ENCODE assay signal across 43 mouse cellular contexts in the genomic region with DNA sequence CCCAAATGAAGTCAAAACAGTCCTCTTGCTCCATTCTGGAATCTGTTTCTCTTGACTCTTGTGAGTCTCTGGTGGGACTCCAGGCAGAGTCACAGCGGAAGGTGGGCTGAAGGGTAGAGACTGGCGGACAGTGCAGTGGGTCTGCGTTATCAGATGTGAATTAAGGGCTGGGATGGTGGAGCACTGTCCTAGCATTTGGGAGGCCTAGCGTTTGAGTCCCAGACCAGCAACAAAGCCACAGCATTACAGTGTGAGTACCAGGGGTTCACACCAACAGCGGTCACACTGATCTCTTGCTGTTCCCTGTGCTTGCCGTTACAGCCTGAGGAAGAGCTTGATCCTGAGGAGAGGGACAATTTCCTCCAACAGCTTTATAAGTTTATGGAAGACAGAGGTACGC. TPM values are rescaled to one million over a fixed set of nuclear protein-coding genes. Genes with fewer than 3 reads are reported as not detected.
"Had no signal": no experiment of that assay in that cellular context is flagged by ENCODE, and none has a peak within 500 bp of the region (broad histone marks: within the 10 kb centered on the region; RNA-seq: fewer than 3 reads in every experiment).

No protein-coding gene starts in this region.

- H3K9ac ChIP-seq: limb, embryonic 12.5 days; limb, embryonic 13.5 days; limb, embryonic 15.5 days; liver, embryonic 12.5 days; liver, embryonic 13.5 days; liver, embryonic 14.5 days; liver, embryonic 15.5 days; liver, postnatal 0 days; lung, embryonic 14.5 days; lung, embryonic 15.5 days; midbrain, embryonic 12.5 days; midbrain, embryonic 13.5 days; midbrain, embryonic 15.5 days; neural tube, embryonic 12.5 days had no signal

- H3K27me3 ChIP-seq: limb, embryonic 12.5 days; limb, embryonic 13.5 days; limb, embryonic 15.5 days; liver, embryonic 12.5 days; liver, embryonic 13.5 days; liver, embryonic 15.5 days; lung, embryonic 15.5 days; megakaryocyte, embryonic 14.5 days; midbrain, embryonic 12.5 days; midbrain, embryonic 13.5 days; midbrain, embryonic 15.5 days; neural tube, embryonic 12.5 days had no signal

- H3K4me1 ChIP-seq: limb, embryonic 10.5 days; limb, embryonic 12.5 days; limb, embryonic 13.5 days; limb, embryonic 15.5 days; liver, embryonic 12.5 days; liver, embryonic 13.5 days; liver, embryonic 15.5 days; lung, embryonic 15.5 days; midbrain, embryonic 10.5 days; midbrain, embryonic 12.5 days; midbrain, embryonic 15.5 days; neural tube, embryonic 12.5 days had no signal

- H3K9me3 ChIP-seq: limb, embryonic 10.5 days; limb, embryonic 12.5 days; limb, embryonic 13.5 days; limb, embryonic 15.5 days; liver, embryonic 12.5 days; liver, embryonic 13.5 days; liver, embryonic 15.5 days; lung, embryonic 15.5 days; megakaryocyte, embryonic 14.5 days; midbrain, embryonic 10.5 days; midbrain, embryonic 12.5 days; midbrain, embryonic 13.5 days; midbrain, embryonic 15.5 days; neural tube, embryonic 12.5 days had no signal

- H3K27ac ChIP-seq: limb, embryonic 10.5 days; limb, embryonic 12.5 days; limb, embryonic 13.5 days; limb, embryonic 15.5 days; liver, embryonic 12.5 days; liver, embryonic 13.5 days; liver, embryonic 14.5 days; liver, embryonic 15.5 days; lung, embryonic 15.5 days; macrophage; midbrain, embryonic 10.5 days; midbrain, embryonic 12.5 days; midbrain, embryonic 13.5 days; midbrain, embryonic 15.5 days; neural tube, embryonic 12.5 days had no signal

- DNase-seq: left cerebral cortex, postnatal 4 days; liver; liver, embryonic 13.5 days; liver, postnatal 0 days; lung, adult 18-20 months; lung, adult 2 months; lung, embryonic 14.5 days; lung, postnatal 10 days; lung, postnatal 14 days; lung, postnatal 36 days; lung, postnatal 4 days; midbrain, embryonic 14.5 days had no signal

- H3K4me3 ChIP-seq: limb, embryonic 10.5 days; limb, embryonic 12.5 days; limb, embryonic 13.5 days; limb, embryonic 15.5 days; liver, embryonic 12.5 days; liver, embryonic 13.5 days; liver, embryonic 15.5 days; lung, embryonic 15.5 days; megakaryocyte, embryonic 14.5 days; midbrain, embryonic 10.5 days; midbrain, embryonic 12.5 days; midbrain, embryonic 13.5 days; midbrain, embryonic 15.5 days; myocyte; neural tube, embryonic 12.5 days had no signal

RNA-seq across cellular contexts. Expression of gene Tomm20l, which starts 51.5 kb away (rescaled TPM):
- total RNA-seq: left cerebral cortex, postnatal 10 days; left cerebral cortex, postnatal 14 days; left cerebral cortex, postnatal 25 days; left cerebral cortex, postnatal 36 days; left cerebral cortex, postnatal 4 days; liver, adult 2 months; megakaryocyte progenitor cell, adult 5-6 weeks; megakaryocyte, adult 5-6 weeks; megakaryocyte-erythroid progenitor cell, adult 5-6 weeks; midbrain, postnatal 0 days; monocyte, adult 5-6 weeks had no signal
- polyA plus RNA-seq: limb, embryonic 10.5 days; limb, embryonic 12.5 days; limb, embryonic 13.5 days; limb, embryonic 14.5 days; limb, embryonic 15.5 days; liver, adult 2 months; liver, embryonic 11.5 days; liver, embryonic 12.5 days; liver, embryonic 13.5 days; liver, embryonic 14.5 days; liver, embryonic 15.5 days; liver, embryonic 16.5 days; liver, postnatal 0 days; lung, adult 2 months; lung, embryonic 14.5 days; macrophage; midbrain, embryonic 10.5 days; midbrain, embryonic 11.5 days; midbrain, embryonic 12.5 days; midbrain, embryonic 14.5 days; midbrain, embryonic 15.5 days; midbrain, postnatal 0 days; myocyte; neural tube, embryonic 11.5 days; neural tube, embryonic 12.5 days had no signal
